Mouse (Mus musculus) gonadal fat pad, adult 2 months (tissue): Measurements from ENCODE around the gene Exosc6. TPM values are rescaled to one million over a fixed set of nuclear protein-coding genes. Genes with fewer than 3 reads are reported as not detected.
"Not testable (repeated sequence)": the region's sequence is repeated elsewhere in the genome, so short reads cannot be mapped to it uniquely, and the experiment has no call there.

Experiments used
- DNase-seq: peaks from one replicate; pipeline ENCODE4 v3.0.0-alpha.2; 2012; ENCODE audit warnings: low read depth
- polyA plus RNA-seq: library from polyadenylated mRNA; depleted of rRNA; stranded (reverse); fragments of >200 nt; gene quantifications from 2 replicates; pipeline ENCODE4 v1.2.3, GENCODE M21; 2012; rRNA removed

Exosc6 gene
- polyA plus RNA-seq, 1 experiment, result not detected

DNA sequence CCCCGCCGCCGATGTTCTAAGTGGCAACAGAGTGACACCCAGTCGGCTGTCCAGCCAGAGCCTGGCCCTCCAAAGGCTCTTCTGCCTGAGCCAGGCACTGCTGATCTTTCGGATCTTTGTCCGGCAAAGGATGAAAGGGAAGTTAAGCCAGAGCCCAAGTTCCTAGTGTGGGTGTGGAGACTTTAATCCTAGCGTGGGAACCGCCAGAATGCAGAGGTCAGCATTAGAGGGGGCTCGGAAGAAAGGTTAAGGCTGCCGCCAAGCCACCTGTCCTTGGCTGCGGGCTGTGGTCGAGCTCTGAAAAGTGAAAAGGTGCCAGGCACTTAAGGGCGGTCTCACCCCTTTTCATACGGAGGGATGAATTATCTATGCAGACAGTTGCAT, 5.5 kb downstream of the Exosc6 start:
- DNase-seq, result no peak

GRCm38 (mm10) chr8:111062072-111062757, 6.1 kb downstream of the Exosc6 start:
- DNase-seq, result no peak

DNA sequence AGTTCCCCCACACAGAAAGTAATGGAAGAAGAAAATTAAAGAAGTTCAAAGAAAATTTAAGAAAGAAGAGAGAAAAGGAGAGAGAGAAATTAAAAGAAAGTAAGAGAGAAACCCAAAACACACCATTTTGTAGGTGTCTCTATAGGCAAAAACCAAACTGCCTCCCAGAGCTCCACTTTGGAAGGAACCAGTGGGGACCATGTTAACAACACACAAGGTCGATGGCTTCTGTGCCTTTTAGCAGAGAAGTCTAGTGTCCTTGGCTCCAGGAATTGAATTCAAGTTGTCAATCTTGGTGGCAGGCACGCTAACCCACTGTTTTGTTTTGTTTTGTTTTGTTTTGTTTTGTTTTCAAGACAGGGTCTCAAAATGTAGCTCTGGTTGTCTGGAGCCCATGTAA, 6.8 kb downstream of the Exosc6 start:
- no peak for DNase-seq

DNA sequence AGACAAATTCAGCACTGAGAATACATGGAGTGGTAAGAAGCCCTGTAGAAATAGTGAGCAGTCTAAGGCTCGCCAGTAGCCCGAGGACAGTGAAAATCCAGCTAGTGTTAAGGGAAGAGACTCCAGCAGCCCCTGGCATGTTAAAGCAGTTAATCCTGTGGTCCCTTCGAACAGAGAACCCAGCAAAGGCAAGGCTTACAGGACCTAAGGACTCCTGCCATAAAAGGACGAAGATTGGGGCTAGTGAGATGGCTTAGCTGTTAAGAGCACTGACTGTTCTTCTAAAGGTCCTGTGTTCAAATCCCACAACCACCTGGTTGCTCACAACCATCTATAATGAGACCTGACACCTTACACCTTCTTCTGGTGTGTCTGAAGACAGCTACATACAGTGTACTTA, 10.2 kb downstream of the Exosc6 start:
- no peak for DNase-seq

GRCm38 (mm10) chr8:111067439-111067838, 11.3 kb downstream of the Exosc6 start:
- no peak for DNase-seq

DNA sequence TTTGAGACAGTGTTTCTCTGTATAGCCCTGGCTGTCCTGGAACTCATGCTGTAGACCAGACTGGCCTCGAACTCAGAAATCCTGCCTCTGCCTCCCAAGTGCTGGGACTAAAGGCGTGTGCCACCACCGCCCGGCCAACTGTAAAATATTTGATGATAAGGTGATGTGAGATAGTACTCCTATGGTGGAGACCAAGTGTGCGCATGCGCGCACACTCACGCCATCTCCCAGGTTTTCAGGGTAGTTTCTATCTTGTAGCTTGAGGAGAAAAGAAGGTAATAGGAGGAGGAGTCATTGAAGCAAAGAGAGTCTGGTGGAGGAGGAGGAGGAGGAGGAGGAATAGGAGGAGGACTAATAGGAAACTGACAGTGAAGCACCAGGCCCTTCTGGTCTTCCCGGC, 12.5 kb downstream of the Exosc6 start:
- DNase-seq, result not testable (repeated sequence)

GRCm38 (mm10) chr8:111075926-111076325, 19.8 kb downstream of the Exosc6 start:
- DNase-seq, result no peak

DNA sequence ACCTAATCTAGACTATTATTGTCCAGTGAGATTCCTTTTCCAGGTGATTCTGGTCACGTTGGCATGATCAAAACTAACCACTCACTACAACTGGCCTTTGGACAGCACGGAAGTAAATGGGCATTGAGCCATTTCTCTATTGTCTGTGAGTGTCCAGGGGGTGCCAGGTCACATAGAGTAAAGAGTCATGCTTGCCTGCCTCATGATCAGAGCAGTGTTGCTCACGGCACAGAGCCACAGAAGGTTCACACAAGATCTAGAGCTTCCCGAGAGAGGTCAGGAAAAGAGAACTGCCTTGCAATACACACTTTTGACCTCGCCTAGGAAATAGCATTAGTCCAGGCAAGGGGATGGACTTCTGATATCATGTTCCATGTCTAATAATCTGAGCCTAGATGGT, 23.3 kb downstream of the Exosc6 start:
- no peak for DNase-seq

DNA sequence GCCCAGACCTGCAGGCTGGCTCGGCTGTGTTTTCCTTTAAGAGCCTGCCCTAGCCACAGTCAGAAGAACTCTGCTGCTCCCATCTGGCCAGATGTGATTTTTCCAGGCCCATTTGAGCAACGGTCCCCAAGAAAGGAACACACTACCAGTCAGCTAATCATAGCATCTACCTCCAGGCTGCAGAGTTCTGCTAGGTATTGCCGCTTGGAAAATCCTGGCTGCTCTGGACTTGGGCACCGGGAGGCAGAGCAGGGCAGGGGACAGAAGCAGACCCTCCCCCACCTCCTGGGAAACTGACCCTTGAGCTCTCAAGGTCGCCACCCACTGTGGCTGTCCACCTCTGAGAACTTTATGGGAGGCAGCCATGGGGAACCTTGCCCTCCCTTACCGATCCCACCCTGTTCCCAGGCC, 23.7 kb downstream of the Exosc6 start:
- DNase-seq, result no peak

DNA sequence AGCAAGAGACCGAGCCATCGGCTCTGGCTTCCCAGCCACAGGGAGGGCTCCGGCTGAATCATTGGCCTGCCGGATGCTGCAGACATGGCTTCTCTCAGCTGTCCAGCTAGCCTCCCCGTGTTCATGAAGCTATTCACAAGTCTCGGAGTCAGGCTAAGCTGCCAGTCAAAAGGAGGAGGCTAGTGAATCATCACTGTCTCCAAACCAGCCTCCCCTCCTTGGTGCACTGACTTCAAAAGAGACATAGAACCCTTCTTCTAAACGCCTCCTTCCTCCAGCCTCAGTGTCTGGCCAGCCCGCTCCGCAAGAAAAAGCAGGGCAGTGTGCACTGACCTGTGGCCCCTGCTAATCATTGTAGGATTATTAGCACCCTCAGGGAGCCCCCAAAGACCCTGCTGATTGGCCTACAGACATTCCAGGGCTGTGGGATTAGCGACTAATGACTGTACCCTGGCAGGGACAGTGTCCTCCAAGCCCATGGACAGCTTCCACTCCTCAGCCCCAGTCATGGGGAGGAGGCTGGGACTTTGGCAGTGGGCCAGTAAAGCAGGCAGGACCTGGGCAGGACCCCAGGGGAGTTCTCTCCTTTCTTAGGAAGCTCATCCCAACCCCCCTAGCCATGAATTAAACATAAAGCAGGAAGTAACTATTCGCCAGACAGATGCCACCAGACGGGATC, 25.6 kb downstream of the Exosc6 start:
- DNase-seq, result no peak

- DNase-seq, result not testable (repeated sequence)
Observed at GRCm38 (mm10) chr8:111083936-111084335, 27.8 kb downstream of the Exosc6 start.

- no peak for DNase-seq
Observed at GRCm38 (mm10) chr8:111090126-111090525, 34.0 kb downstream of the Exosc6 start.

DNA sequence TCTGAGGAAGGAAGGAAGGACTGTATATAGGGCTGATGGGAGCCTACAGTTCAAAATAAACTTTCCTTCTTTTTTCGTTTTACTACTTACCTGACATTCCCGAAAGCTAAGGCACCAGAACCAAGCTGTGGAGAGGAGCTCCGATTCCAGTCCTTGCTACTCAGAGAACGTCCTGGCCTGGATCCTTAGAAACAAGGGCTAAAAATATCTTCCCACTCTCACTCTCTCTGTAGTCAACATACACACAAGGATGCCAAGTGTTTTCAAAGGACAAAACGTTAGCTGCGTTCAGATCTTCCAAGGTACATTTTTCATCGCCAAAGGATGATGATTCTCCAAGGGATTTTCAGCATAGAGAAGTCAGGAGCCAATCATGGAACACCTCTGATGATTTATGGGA, 35.6 kb downstream of the Exosc6 start:
- DNase-seq, result no peak

DNA sequence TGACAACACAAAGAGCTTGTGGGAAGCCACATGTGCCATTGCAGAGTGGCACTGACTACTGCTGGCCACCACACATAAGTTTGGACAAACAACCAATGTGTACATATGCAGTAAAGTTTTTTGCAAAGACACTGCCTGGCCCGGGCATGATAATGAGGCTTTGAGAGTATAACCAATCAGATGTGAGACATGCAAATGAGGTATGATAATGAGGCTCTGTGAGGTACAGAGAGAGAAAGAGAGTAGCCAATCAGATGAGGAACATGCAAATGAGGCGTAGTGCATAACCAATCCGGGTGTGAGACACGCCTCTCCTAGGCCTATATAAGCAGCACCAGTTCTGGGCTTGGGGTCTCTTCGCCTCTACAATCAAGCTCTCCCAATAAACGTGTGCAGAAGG, 36.2 kb downstream of the Exosc6 start, which contains the start of gene Clec18a:
Clec18a (minus strand) TSS at position 101 of the 400 bp plus-strand sequence.
- DNase-seq, result not testable (repeated sequence)

DNA sequence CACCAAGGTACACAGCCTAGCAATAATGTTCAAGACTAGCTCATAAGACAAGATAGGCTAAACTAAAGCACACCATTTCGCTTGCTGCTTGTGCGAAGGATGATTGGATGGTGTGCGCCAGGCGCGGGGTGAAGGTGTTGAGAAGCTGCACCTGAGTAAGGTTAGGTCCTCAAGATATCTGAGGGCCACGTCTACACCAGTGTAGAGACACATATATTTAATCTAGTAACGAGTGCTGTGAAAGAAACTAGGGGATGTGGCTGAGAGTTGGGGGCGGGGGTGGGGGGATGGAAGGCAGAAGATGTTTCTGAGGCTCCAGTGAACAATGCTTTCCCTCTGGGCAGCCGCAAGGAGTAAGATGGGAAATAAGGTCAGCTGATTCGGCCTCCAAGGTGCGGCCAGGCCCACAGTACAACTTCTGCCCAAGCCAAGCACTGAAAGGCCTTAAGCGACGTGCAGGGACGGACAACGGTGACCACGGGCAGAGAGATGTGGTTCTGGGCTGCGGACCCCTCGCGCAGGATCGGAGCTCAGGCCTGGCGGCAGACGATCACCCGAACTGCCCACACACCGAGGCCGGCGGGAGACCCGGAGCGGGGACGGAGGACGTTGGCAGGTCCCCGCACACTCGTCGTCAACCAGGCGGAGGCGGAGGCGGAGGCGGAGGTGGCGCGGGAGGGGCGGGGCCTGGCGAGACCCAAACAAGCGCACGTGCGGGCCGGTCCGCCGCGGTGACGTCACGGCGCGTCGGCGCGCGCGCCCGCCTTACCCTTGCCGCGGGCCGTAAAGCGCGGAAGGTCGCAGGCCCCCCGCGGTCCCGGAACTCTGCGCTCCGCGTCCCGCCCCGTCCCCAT, 38.0 kb downstream of the Exosc6 start, which contains the start of gene Pdpr:
Pdpr (plus strand) TSS at position 766 of the 854 bp plus-strand sequence.
- DNase-seq, result no peak

GRCm38 (mm10) chr8:111094719-111095302, 38.7 kb downstream of the Exosc6 start:
- DNase-seq, result not testable (repeated sequence)

Other genes starting within 250 kb of the Exosc6 start
- 53.0 and 53.5 TPM in 2 replicates for gene Cog4, start 209.7 kb upstream of the Exosc6 start, polyA plus RNA-seq
- 32.8 and 38.6 TPM in 2 replicates for gene Sf3b3, start 209.6 kb upstream of the Exosc6 start, polyA plus RNA-seq
- 13.4 and 16.4 TPM in 2 replicates for gene Fuk, start 153.9 kb upstream of the Exosc6 start, polyA plus RNA-seq
- gene St3gal2, start 136.4 kb upstream of the Exosc6 start, polyA plus RNA-seq, result 189 and 209 TPM in 2 replicates
- gene Ddx19a, start 58.5 kb upstream of the Exosc6 start, polyA plus RNA-seq, result 25.1 and 29.8 TPM in 2 replicates
- 5.8 and 6.5 TPM in 2 replicates for gene Ddx19b, start 24.6 kb upstream of the Exosc6 start, polyA plus RNA-seq
- gene Aars, start 23.2 kb upstream of the Exosc6 start, polyA plus RNA-seq, result 40.0 and 43.7 TPM in 2 replicates
- 24.1 and 29.4 TPM in 2 replicates for gene Clec18a, start 36.1 kb downstream of the Exosc6 start, polyA plus RNA-seq
- gene Pdpr, start 38.3 kb downstream of the Exosc6 start, polyA plus RNA-seq, result 18.4 and 19.3 TPM in 2 replicates
- gene Glg1, start 202.9 kb downstream of the Exosc6 start, polyA plus RNA-seq, result 39.1 and 43.4 TPM in 2 replicates
- 18.7 and 19.5 TPM in 2 replicates for gene Rfwd3, start 243.9 kb downstream of the Exosc6 start, polyA plus RNA-seq